Mouse (Mus musculus): ENCODE measurements around the gene Sulf2.

Sulf2 gene

DNA sequence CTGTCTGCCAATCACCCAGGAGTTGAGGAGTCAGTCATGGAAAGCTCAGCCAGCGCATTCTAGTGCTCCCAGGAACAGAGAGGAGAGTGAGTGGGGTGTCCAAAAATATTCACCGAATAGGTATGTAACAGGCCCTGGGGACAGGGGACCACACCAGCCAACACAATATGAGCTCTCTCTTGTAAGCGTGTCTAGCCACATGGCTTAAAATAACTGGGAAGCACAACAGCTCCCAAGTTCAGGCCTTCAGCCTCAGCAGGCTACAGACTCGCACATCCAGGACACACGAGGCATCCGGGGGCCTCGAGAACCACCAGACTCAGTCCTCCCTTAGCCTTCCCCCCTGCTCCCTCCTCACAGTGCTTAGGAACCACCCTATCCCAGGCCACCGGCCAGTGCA is 6.0 kb downstream of the Sulf2 start:
- no peak for DNase-seq (ENCODE audit: low spot score)

DNA sequence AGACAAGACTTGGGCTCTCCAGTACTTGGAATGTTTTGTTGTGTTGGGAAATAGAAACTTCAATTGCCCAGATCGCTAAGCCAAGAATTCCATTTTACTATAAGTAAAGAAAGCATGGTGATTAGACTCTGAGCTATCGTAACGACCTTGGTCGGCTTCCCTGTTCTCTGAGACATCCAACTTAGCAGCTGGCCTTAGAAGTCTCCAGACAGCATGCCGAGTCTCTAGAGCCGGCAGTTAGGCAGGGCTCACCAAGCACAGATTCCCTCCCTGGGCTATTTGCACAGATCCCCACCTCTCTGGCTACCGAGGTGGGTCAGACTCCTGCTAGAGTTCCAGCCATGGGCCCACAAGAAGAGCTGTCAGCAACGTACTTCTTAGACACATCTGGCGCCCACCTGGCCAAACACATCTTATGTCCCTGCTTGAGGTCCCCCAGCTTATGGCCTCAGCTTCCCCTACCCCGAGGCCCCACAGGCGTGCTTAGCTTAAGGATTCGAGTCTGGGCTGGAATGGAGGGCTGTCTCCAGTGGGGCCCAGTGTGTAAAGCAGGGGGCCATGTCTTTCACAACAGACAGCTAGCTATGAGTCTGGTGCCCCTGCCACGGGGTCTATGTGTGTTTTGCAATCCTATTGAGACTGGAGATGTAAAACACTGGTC is 6.7 kb downstream of the Sulf2 start:
- no peak for DNase-seq (ENCODE audit: low spot score)

DNA sequence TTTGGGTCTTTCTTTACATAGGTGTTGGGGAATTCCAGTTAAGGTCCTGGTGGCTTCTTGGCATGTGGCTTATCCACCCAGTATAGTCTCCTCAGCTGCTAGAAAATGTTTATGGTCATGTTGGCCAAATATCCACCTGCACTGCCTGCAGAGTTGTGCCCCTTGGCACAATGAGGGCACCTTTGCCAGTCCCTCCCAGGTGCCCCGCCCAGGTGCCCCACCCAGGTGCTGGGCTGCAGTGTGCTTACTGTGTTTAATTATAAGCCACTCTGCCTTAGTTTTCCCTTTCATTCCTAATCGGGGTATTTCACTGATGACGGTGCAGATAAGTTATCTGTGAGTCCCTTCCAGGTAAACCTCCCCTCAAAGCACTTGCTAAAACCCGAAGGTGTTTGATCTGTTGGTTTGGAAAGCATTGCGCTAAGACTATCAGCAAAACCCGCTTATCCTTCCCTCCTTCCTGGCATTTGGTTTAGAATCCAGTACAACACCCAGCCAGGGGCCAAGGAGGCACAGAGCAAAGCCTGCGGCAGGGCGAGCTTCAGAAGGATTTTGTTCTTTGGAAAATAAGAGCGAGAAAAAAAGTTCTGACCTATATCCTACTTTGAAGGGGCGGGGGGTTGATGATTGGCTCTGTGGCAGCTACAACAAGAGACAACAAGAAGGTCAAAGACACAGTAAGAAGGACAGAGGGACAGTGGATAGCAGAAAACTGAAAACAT is 7.4 kb downstream of the Sulf2 start:
- DNase-seq (ENCODE audit: low spot score), result no peak

DNA sequence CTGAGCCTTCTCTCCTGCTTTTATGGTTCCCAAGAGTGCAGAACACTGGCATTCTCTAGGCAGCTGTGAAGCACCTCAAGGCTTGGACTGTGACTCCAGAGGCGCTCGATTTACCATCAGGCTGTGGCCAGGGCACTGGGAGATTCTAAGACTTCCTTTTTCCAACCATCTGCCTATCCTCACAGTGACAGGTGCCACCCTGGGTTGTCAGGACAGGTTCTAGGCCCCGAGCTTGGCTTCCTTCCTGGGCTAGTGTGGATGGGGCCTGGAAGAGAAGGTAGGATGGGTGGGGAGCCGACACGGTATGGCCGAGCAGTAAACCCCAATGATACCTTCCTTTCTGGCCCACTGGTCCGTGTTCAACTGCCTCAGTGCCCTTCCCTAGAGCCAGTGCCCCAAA is 9.0 kb downstream of the Sulf2 start:
- DNase-seq (ENCODE audit: low spot score), result no peak

DNA sequence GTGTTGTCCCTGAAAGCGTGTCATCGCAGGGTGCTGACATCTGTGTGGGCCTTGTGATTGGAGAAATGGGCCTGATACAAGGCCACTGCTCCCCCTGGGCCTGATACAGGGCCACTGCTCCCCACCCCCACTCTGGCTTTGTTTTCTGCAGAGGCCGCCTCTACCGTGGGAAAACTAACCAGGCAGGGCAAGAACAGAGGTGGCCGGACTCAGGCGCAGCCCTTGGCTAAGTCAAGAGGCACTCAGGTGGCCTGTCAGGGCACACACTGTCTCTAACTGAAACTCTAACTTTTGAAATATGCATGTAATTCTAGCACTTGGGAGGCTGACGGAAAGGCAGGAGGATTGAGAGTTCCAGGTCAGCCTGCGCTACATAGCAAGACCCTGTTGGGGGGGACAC is 10.4 kb downstream of the Sulf2 start:
- no peak for DNase-seq (ENCODE audit: low spot score)

DNA sequence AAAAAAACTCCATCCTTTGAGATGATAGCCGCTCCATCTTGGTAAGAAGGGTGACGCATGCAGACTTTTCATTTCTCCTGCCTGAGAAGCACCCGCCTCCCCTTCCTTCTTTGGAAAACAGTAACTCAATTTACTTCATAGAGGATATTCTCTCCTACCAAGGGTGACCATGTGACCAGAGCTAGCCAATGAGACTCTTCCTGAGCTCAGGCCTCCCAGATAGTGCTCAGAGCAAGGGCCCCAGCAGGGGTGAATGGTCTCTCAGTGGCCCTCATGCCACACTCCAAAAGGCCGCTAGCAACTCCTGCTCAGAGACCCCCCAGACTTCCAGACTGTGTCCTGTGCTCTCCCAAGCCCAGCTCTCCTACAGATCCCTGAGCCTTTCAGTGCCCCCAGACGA is 11.6 kb downstream of the Sulf2 start:
- no peak for DNase-seq (ENCODE audit: low spot score)

DNA sequence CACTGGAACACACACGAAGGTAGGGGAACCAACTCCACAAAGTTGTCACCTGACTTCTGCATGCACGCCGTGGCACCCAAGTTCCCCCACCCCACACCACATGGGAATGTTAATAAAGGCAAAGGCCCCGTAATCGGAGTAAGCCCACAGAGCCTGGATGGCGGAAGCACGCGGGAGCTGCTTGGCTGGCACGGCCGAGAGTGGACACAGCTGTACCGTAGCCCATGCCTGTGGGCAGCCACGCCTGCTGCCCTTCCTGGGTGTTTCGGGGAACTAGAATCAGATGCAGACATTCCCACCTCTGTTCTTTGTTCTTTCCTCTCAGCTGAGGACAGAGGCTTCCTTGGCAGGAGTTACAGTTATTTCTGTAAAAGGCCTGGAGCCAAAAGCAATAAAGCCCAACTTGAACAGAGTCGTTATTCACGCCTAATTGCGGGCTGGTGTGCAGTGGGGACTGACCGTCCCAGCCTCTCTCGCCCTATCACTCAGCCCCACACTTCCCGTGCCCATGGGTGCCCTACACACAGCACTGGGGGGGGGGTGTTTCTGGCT is 12.8 kb downstream of the Sulf2 start:
- DNase-seq (ENCODE audit: low spot score), result no peak

DNA sequence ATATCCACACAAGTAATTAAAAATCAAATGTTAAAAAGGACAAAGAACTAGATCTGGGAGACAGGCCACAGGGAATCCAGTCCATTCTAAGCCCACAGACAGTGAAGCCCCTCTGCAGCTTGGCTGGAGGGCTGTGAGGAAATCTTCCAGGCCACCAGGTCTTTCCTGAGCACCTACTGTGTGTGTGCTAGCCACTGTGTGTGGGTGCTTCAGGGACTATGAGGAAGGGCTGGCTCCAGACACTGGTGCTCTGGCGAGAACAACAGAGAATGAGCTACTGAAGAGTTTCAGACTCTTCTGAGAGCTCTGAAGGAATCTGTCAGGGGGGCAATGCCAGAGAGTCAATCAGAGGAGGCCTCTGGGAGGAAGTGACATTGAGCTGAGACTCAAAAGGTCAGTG is 13.6 kb downstream of the Sulf2 start:
- DNase-seq (ENCODE audit: low spot score), result no peak

DNA sequence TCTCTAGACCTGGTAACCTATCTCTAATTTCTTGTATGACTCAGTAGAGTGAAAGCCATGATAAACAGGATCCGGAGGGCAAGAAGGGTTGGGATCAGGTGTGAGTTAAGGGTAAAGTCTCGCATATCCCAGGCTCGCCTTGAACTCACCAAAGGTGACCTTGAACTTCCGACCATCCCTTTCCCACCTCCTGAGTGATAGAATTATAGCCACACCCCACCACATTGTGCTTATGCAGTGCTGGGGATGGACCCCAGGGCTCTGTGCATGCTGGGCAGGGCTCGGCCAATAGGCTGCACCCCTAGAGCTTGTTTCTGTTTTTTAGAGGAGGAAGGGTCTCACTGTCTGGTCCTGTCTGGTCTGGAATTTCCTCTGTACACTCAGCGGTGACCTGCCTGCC is 14.4 kb downstream of the Sulf2 start:
- no peak for DNase-seq (ENCODE audit: low spot score)

DNA sequence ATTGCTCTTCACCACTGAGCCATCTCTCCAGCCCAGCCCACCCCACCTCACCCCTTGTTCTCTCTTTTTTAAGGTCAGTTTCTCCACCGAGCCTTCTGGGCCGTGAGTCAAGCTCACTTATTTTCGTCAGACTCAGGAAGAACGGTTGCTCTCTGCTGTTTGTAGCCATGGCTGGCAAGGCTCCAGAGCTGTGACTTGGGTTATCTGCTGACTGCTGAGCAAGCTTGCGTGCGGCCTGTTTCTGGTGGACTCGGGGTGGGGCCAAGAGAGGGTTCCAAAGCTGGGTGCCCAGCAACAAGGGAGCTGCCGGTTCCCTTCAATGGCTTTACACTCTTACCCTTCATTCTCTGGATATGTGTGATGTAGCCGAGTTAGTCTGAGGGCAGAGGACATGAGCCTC is 15.0 kb downstream of the Sulf2 start:
- DNase-seq (ENCODE audit: low spot score), result no peak

DNA sequence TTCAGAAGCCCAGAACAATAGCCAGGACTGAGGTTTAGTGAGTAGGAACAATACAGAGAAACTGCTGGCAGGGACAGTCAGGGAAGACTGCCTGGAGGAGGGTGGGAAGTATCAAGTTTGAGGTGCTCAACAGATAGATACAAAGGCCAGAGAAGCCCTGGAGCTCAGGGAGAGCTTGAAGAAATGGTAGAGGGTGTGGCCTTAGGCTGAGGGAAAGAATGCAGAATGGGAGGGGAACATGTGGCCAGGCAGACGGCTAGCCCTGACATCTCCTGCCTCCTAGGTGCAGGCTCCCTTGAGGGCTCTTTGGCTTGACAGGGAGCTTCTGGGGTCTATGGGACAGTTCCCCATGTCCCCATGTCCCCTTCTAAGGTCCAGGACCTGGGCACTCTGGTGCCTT is 17.2 kb downstream of the Sulf2 start:
- DNase-seq (ENCODE audit: low spot score), result no peak

DNA sequence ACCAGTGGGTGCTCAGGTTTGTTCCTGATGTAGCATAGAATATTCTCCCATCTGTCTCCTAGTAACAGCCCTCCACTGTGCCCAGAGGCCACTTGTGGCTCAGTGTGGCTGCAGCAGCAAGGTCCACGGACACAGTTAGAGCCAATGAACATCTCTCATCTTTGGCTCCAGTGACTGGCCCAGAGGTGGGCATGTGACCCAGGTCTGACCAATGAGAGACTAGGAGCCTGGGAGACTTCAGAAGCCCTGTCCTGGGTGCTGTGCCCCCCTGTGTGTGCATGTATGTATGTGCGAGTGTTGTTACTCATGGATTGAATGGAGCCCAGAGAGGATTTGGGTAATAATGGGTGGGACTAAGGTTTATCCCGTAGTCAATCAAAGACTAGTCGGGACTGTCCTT is 18.0 kb downstream of the Sulf2 start:
- DNase-seq (ENCODE audit: low spot score), result no peak

DNA sequence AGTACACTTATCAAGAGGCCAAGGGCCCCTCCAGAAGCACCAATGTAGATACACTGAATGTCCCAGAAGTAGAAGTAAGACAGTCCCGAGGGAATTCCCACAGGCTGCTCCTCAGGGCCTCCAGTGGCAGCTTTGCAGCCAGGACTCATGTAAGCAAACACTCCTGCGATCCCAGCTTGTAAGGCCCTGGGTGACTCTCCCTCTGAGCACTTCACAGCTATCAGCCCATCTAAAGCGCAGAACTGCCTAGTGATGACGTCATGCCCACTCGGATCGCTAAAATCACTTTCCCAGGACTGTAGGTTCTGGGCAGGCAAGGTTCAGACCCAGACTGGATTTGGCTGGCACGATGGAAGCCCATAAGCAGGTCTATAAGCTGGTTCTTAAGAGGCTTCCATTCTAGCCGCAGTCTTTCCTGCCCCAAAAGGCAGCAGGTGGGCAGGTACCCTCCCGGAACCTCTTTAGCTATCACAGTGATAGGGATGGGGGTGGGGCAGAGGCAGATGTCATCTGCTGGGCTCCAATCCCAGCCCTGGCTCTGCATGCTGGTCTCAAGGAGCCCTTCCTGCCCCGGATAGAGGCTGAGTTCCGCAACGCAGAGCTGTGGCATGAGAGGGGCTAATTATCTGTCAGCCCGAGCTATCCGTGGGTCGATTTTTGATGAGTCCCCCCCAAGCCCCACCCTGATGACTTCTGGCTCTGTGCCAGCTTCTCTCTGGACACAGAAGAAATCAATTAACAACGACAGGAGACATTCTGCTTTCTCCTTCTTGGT is 19.6 kb downstream of the Sulf2 start:
- no peak for DNase-seq (ENCODE audit: low spot score)

DNA sequence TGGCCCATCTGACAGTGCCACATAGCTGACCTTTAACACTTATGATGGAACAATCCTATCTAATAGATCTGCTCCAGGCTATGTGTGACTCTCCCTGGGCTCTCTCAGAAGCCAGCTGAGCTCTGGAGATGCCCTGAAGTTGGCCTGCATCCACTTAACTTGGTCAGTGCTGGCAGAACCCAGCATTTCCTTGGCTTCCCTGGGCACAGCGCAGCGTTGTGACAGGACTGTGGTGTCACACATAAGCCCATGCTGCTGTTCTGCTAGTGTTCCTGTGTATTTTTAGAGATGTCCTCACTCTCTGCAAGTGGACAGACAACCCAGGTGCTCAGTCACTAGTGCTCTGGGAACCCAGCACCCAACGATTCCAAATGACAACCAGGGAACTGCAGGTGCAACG is 26.7 kb downstream of the Sulf2 start:
- DNase-seq (ENCODE audit: low spot score), result no peak

DNA sequence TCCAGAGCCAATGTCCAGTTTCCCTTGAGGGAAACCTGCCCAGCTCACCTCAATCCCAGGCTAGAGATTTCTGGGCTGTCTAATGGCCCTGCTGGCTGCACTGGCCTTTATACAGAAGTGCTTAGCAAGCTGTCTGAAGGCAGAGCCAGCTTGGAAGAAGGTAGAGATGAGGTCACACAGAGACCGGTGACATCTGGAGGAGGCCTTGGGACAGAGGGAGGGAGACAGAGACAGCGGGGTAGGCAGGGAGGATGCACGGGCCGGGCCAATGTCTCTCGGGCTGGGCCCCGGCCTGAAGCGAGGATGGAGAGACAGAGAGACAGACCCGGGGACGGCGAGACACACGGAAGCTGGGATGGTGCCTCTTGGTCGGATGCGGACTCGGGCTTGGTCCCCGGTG is 27.4 kb downstream of the Sulf2 start:
- DNase-seq (ENCODE audit: low spot score), result no peak

DNA sequence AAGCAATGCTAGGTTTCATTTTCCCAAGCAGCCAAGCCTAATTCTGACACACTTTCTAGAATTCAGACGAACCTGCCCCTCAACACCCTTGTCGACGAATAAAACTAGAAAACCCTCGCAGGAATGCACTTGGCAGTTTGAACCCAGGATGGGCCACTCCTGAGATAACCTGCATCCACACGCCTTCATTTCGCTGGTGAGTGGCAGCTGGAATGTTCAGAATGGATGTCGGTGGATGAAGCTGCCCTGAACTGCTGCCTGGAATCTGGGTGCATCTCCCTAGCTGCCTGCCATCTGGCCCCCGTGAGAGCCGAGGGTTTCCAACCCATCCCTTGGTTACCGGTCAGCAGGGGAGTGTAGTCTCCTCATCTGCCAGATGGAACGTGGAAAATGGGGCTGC is 29.1 kb downstream of the Sulf2 start:
- DNase-seq (ENCODE audit: low spot score), result no peak

DNA sequence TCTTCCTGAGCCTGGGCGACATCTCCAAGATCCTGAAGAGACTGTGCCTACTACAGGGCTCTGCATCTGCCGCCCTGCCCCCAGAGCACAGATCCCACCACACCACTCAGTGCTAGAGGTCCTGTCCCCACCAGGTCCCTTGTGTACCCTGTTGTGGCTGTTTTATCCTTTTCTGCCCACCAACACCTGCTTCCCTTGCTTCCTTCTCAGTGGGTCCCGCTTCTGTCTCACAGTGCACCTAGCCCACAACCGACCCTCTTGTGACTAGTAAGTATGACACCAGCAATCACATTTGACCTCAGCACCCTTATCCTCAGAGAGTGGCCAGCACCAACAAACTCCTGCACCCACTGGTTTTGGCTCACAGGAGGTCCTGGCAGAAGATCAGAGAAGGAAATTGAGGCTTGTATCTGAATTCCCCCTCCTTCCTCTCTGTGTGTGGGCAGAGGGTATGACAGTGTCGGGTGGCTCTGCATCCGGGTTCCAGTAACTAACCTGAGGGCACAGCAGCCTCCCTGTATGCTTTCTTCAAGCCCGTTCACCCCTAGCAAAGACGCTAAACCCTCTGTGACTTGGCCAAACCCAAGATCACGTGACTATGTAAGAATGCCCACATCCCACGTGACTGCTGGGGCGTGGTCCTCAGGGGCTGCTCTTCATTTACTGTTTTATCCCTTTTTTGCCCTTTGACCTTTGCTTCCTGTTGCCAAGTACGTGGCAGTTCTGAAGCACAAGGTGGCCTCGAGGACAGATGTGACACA is 29.8 kb downstream of the Sulf2 start:
- peak; percentile 53 for DNase-seq (ENCODE audit: low spot score)

DNA sequence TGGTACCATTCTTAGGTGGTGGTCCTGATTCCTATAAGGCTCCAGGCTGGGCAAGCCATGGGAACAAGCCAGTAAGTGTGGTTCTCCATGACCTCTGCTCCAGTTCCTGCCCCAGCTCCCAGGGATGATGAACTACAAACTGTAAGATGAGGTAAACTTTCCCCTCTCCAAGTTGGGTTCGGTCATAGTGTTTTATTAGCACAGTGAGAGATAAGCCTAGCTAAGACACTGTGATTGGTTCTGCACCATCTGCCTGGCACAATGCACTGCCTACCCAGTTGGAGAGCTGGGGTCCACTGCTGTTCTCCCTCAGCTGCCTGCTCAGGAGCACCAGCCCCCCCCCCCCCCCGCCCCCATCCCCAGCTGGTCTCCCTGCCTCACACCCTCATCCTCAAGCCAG is 30.4 kb downstream of the Sulf2 start:
- DNase-seq (ENCODE audit: low spot score), result no peak

DNA sequence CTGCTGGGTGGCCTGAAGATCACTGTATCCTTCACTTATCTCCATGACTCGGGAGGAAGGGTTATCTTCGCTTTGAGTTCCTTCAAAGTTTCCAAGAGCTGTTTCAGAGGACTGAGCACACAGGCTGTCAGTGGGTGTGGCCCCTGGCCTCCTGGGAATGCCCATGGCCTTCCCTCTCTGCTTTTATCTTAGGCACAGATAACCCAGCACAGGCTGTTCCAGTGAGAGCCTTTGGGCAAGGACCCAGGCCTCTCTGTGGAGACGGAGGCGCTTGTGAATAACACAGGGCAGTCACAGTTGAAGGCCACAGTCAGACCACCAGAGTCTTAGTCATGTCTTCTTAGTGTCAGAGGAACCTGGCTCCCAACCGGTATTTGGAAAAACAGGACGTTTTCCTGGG is 32.7 kb downstream of the Sulf2 start:
- no peak for DNase-seq (ENCODE audit: low spot score)

DNA sequence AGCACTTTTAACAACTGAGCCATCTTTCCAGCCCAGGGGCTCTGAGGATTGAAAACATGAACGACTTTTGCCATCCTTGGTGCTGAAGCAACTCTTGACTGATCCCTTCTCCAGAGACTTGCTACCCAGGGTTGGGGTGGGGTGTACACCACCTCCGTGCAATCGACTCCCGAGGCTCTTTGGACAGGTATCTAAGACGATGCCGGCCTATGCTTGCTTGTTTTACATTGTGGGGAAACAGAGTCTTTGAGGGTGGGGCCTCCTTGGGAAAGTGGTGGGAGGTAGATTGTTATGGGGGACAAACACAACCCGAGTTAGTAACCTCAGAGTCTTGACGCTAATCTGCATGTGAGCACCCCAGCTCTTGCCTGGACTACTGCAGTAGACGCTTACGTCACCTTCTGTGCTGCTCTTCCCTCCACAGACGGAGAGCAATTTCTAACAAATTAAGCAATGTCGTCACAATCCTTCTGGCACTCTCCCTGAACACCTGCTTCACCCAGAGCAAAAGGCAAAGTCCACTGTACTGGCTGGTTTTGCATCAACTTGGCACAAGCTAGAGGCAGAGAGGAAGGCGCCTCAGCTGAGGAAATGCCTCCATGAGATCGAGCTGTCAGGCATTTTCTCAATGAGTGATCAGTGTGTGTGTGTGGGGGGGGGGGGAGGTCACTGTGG is 33.6 kb downstream of the Sulf2 start:
- DNase-seq (ENCODE audit: low spot score), result no peak

DNA sequence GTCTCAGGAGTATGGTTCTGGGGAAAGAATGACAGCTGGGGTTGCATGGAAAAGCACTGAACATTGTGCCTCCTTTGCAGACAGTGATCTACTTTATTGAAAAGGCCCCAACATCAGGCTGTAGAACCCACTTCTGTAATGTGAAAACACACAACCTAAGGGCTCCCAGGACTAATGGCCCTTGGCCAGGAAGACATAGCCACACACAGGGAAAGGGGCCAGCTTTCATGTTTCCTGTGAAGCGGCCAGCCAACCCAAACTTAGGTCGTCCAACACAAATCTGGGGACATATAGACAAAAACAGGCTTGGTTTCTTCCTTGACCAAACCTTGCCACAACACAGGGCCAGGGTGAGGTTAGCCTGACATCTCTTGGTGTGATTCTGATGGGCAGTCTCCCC is 35.5 kb downstream of the Sulf2 start:
- DNase-seq (ENCODE audit: low spot score), result no peak

DNA sequence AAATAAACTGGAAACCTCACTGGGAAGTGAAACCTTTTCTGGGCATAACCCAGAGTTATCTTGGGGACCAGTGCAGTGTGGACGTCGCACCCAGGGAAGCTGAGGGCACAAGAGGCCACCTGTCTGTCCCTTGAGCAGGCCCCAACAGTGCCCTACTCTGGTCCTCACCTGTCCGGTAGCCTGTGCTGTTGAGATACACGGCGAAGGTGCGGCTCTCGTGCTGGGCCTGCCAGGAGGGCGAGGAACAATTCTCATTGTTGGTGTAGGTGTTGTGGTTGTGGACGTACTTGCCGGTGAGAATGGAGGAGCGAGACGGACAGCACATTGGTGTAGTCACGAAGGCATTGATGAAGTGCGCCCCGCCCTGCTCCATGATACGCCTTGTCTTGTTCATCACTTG is 38.8 kb downstream of the Sulf2 start:
- no peak for DNase-seq (ENCODE audit: low spot score)

Data from T-cell, adult 2 months (primary cell).